ENCODE assay signal across 8 mouse cellular contexts in the genomic region with DNA sequence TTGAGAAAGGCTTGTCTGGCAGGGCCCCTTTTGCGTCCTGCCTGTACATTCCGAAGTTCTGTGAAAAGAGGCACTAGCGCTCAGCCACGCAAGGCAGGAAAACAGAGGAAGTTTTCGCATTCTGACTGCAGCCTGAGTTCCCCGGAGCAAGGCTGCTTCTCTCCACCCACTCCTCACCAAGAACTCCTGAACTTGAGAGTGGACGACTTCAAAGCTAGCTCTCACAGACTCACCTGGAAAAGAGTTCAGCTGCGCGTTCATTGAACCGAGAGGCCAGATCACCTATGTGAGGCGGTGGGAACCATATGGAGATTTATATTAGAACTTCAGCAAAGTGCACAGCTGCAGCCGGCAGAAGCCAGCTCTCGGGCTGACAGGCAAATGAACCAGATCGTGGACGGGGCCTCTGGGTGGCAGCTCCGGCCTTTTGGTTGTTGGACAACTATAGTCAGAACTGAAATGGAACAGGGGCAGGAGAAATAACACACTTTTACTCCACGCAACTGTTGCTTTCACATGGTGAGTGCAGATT.
DNase-seq lines count a peak whose midpoint lies in the region; ATAC-seq lines count a peak whose summit lies in the region.

No protein-coding gene starts in this region.

- peak overlapping the region; percentile 91 for H3K27ac ChIP-seq in intestine, embryonic 16.5 days (ENCODE audit: low read length)

- H3K4me3 ChIP-seq in intestine, embryonic 16.5 days (ENCODE audit: low read length): peak overlapping the region; percentile 58

- no peaks in the 10 kb centered on the region for H3K36me3 ChIP-seq in intestine, embryonic 16.5 days (ENCODE audit: control insufficient read depth, insufficient read depth, low read length)

- H3K4me2 ChIP-seq in intestine, embryonic 16.5 days (ENCODE audit: low read depth, low read length): peak overlapping the region; percentile 67

- H3K27me3 ChIP-seq in intestine, embryonic 16.5 days (replicated peaks; ENCODE audit: control insufficient read depth, insufficient read depth, low read length): no peaks in the 10 kb centered on the region

- intact Hi-C loops in left cerebral cortex, postnatal 4 days (cut with DNase I): no loop called here

- no peaks in the 10 kb centered on the region for H3K9me3 ChIP-seq in intestine, embryonic 16.5 days (ENCODE audit: control insufficient read depth, low read length)

- no peaks in the 10 kb centered on the region for H3K4me1 ChIP-seq in intestine, embryonic 16.5 days (ENCODE audit: control insufficient read depth, insufficient read depth, low read length)

- peak; percentile 63 for ATAC-seq in intestine, embryonic 16.5 days
- ATAC-seq in megakaryocyte progenitor cell, adult 5-6 weeks (replicated peaks; ENCODE audit: poor library complexity): peak; percentile 79
- ATAC-seq in CD4-positive, CD25-positive, alpha-beta regulatory T cell, adult 4 months: no peak

- WGBS in intestine, embryonic 16.5 days: 1% methylated on average over 17 of the region's 17 CpGs

- peak; percentile 68 for DNase-seq in adrenal gland, postnatal 10 days
- DNase-seq in embryo, embryonic 11.5 days (ENCODE audit: low read depth, low spot score): peak; percentile 74
- peak; percentile 95 for DNase-seq in heart, adult 11 months
- peak; percentile 48 for DNase-seq in left cerebral cortex, postnatal 4 days
- DNase-seq in right cerebral cortex, postnatal 14 days: peak; percentile 29

- H3K9ac ChIP-seq in intestine, embryonic 16.5 days (ENCODE audit: low read depth, low read length): peak overlapping the region; percentile 77

Comparison
In these comparisons a context has a peak if more than half of its experiments do, and no peak if none do; other contexts are left out.
1. DNase-seq: peak in every context shown above with its lines; median percentile 95 in heart, adult 11 months; 74 in embryo, embryonic 11.5 days; 68 in adrenal gland, postnatal 10 days; 48 in left cerebral cortex, postnatal 4 days; 29 in right cerebral cortex, postnatal 14 days.